Mouse (Mus musculus) intestine, postnatal 0 days (tissue): ENCODE measurements around the gene Abcc6. TPM values are rescaled to one million over a fixed set of nuclear protein-coding genes. Genes with fewer than 3 reads are reported as not detected.
A peak's percentile ranks its signal among the peaks of the same experiment; 100 is the strongest.

Source experiments
- ATAC-seq: fragments of 200-750 bp; cut with Nextera tagmentation; 2 replicates; pipeline ENCODE4 v1.8.0; 2017; ENCODE audit warnings: mild to moderate bottlenecking, moderate TSS enrichment, moderate library complexity
- H3K27ac ChIP-seq: fragments of 300-500 bp; sonication (generic); 2 replicates; pipeline ENCODE4 v1.5.1; 2014; ENCODE audit warnings: mild to moderate bottlenecking, low read depth, low read length, moderate library complexity
- H3K27me3 ChIP-seq: fragments of 300-500 bp; sonication (generic); replicated peaks from 2 replicates; pipeline ENCODE4 v1.6.1; 2014; ENCODE audit warnings: low read length, mixed read lengths; ENCODE audit not compliant: control insufficient read depth, insufficient read depth
- H3K36me3 ChIP-seq: fragments of 300-500 bp; sonication (generic); 2 replicates; pipeline ENCODE4 v1.6.1; 2014; ENCODE audit warnings: mild to moderate bottlenecking, moderate library complexity; ENCODE audit not compliant: control insufficient read depth, insufficient read depth
- H3K4me1 ChIP-seq: fragments of 300-500 bp; sonication (generic); replicated peaks from 2 replicates; pipeline ENCODE4 v1.6.1; 2014; ENCODE audit warnings: antibody characterized with exemption, low read length, mixed read lengths; ENCODE audit not compliant: control insufficient read depth, insufficient read depth
- H3K4me2 ChIP-seq: fragments of 300-500 bp; sonication (generic); replicated peaks from 2 replicates; pipeline ENCODE4 v1.6.1; 2014; ENCODE audit warnings: low read depth, mild to moderate bottlenecking, moderate library complexity
- H3K4me3 ChIP-seq: fragments of 300-500 bp; sonication (generic); 2 replicates; pipeline ENCODE4 v1.5.1; 2014; ENCODE audit warnings: low read depth, low read length
- H3K9ac ChIP-seq: fragments of 300-500 bp; sonication (generic); 2 replicates; pipeline ENCODE4 v1.6.1; 2014; ENCODE audit warnings: mild to moderate bottlenecking, low read depth, low read length
- H3K9me3 ChIP-seq: fragments of 300-500 bp; sonication (generic); 2 replicates; pipeline ENCODE4 v1.6.1; 2016; ENCODE audit warnings: mixed run types; ENCODE audit not compliant: control insufficient read depth
- CTCF ChIP-seq: sonication (generic); IDR thresholded peaks from 2 replicates; pipeline ENCODE4 v1.5.1; 2016; ENCODE audit warnings: low read depth, mild to moderate bottlenecking, control low read depth, antibody characterized with exemption, moderate library complexity
- WGBS: fragments of 180-500 bp; shearing (Covaris S2); extraction: QIAGEN DNeasy Blood & Tissue Kit; methylation state at CpG from one replicate; pipeline ENCODE4 v1.1.7; 2014; 5-methylcytosine and 5-hydroxymethylcytosine counted together
- polyA plus RNA-seq: library from polyadenylated mRNA; unstranded; fragments of >200 nt; fragmentation: Nextera tagmentation; extraction: Ambion mirVana; gene quantifications from 2 replicates; pipeline ENCODE4 v1.2.1, GENCODE M21; 2015

The Abcc6 gene
- polyA plus RNA-seq, 1 experiment from 2014 or later: 5.3 TPM

GRCm38 (mm10) chr7:46044106-46044505 lies 14.0 kb upstream of the Abcc6 start:
- WGBS: 69% methylated on average over 10 of the region's 10 CpGs
- peak overlapping the region; percentile 54 for H3K27ac ChIP-seq

GRCm38 (mm10) chr7:46039873-46040272 lies 9.8 kb upstream of the Abcc6 start:
- H3K9ac ChIP-seq: no peak overlapping the region
- H3K9me3 ChIP-seq: no peaks in the 10 kb centered on the region
- peaks cover 50% of the 10 kb centered on the region for H3K36me3 ChIP-seq
- no peak overlapping the region for H3K4me3 ChIP-seq
- TF ChIP-seq CTCF: no peak
- H3K27me3 ChIP-seq: no peaks in the 10 kb centered on the region
- H3K27ac ChIP-seq: peak overlapping the region; percentile 35
- H3K4me2 ChIP-seq: no peak overlapping the region; the same call in 1 of the 2 replicates
- 0 out of 2 replicates have a peak, but pooled peaks cover 2% of the 10 kb centered on the region for H3K4me1 ChIP-seq
- WGBS: 17% methylated on average over 2 of the region's 2 CpGs
- ATAC-seq: peak; percentile 24; the same call in 1 of the 2 replicates

More at GRCm38 (mm10) chr7:46044106-46044505, 14.0 kb upstream of the Abcc6 start:
- Histone ChIP-seq H3K4me3 (no peak overlapping the region), H3K9me3 (no peaks in the 10 kb centered on the region), H3K4me1 (no peaks in the 10 kb centered on the region), H3K9ac (no peak overlapping the region), H3K36me3 (peaks cover 60% of the 10 kb centered on the region), H3K27me3 (no peaks in the 10 kb centered on the region), H3K4me2 (no peak overlapping the region)
- ATAC-seq: no peak
- no peak for TF ChIP-seq CTCF

GRCm38 (mm10) chr7:46037433-46037832 lies 7.3 kb upstream of the Abcc6 start:
- 34% methylated on average over 6 of the region's 6 CpGs for WGBS
- Histone ChIP-seq H3K9me3 (no peaks in the 10 kb centered on the region), H3K4me1 (peaks cover 8% of the 10 kb centered on the region; the same call in 1 of the 2 replicates), H3K4me3 (no peak overlapping the region), H3K36me3 (peaks cover 33% of the 10 kb centered on the region), H3K9ac (no peak overlapping the region), H3K27me3 (no peaks in the 10 kb centered on the region), H3K27ac (peak overlapping the region; percentile 78), H3K4me2 (no peak overlapping the region; the same call in 1 of the 2 replicates)
- TF ChIP-seq CTCF: no peak
- ATAC-seq: peak; percentile 71

- Histone ChIP-seq H3K4me1 (peaks cover 8% of the 10 kb centered on the region; the same call in 1 of the 2 replicates), H3K27me3 (no peaks in the 10 kb centered on the region), H3K9ac (no peak overlapping the region), H3K36me3 (peaks cover 15% of the 10 kb centered on the region; the same call in 1 of the 2 replicates), H3K4me3 (no peak overlapping the region), H3K9me3 (no peaks in the 10 kb centered on the region), H3K27ac (no peak overlapping the region), H3K4me2 (peak overlapping the region; percentile 93; the same call in 1 of the 2 replicates)
- TF ChIP-seq CTCF: no peak
- no peak for ATAC-seq
- WGBS: 39% methylated on average over 2 of the region's 2 CpGs
Observed at GRCm38 (mm10) chr7:46035468-46035867, 5.4 kb upstream of the Abcc6 start.

GRCm38 (mm10) chr7:46034991-46035390 lies 4.9 kb upstream of the Abcc6 start:
- ATAC-seq: no peak
- Histone ChIP-seq H3K9me3 (no peaks in the 10 kb centered on the region), H3K27ac (no peak overlapping the region), H3K4me1 (peaks cover 8% of the 10 kb centered on the region; the same call in 1 of the 2 replicates), H3K4me2 (peak overlapping the region; percentile 93), H3K36me3 (peaks cover 15% of the 10 kb centered on the region; the same call in 1 of the 2 replicates), H3K27me3 (no peaks in the 10 kb centered on the region), H3K4me3 (peak overlapping the region; percentile 82), H3K9ac (peak overlapping the region; percentile 81; the same call in 1 of the 2 replicates)
- WGBS: 46% methylated on average over 2 of the region's 2 CpGs
- TF ChIP-seq CTCF: 0 out of 2 replicates have a peak, but pooled peaks have one; percentile 2

- H3K27me3 ChIP-seq: no peaks in the 10 kb centered on the region
- ATAC-seq: peak; percentile 0; the same call in 1 of the 2 replicates
- H3K27ac ChIP-seq: peak overlapping the region; percentile 60
- peak overlapping the region; percentile 93 for H3K4me2 ChIP-seq
- under 1% methylated on average over 30 of the region's 35 CpGs for WGBS
- no peaks in the 10 kb centered on the region for H3K9me3 ChIP-seq
- TF ChIP-seq CTCF: no peak
- H3K4me1 ChIP-seq: peaks cover 11% of the 10 kb centered on the region; the same call in 1 of the 2 replicates
- peak overlapping the region; percentile 82 for H3K4me3 ChIP-seq
- H3K36me3 ChIP-seq: peaks cover 10% of the 10 kb centered on the region; the same call in 1 of the 2 replicates
- peak overlapping the region; percentile 81 for H3K9ac ChIP-seq
Observed at GRCm38 (mm10) chr7:46033870-46034337, 3.8 kb upstream of the Abcc6 start.
